Mouse (Mus musculus) kidney, postnatal 36 days (tissue): ENCODE measurements around the gene Nin.

Source experiments
- DNase-seq, 2 experiments: peaks; one replicate each; pipeline ENCODE4 v3.0.0; 2021 to 2022; ENCODE audit warnings: mixed read lengths in 2 of 2

Gene Nin

DNA sequence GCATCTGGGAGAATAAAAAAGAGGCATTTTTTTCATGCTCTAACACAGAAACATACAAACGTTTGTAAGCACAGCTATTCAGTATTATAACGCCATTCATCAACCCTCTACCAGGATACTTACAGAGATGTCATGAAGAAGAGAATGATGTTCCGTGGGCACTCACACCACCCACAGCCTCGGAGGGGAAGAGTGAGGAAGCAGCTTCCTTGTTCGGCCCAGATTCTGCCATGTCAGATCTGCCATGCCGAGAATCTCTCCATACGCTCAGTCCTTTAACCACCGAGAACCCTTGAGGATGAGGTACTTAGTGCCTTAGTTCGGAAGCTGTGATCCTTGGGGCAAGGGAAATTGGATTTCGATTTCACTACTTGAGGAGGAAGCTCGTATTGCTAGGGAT lies at the start of gene Nin:
Gene Nin, minus strand, starts transcription at position 367 of the 400 bp plus-strand sequence.
- no peak for DNase-seq

DNA sequence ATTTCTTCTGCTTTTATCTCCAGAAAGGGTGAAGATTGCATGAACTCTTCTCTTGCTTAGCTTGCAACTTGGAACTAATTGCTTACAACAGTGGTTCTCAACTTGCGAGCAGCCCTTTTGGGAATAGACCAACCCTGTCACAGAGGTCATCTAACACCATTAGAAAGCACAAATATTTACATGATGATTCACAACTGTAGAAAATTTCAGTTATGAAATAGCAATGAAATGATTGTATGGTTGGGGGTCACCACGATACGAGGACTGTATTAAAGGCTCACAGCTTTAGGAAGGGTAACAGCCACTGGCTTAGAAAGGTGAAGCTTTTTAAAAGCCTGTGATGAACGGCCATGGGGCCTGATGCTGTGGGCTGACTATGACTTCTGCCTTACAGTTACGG lies 47.5 kb upstream of the Nin start:
- DNase-seq, result no peak

DNA sequence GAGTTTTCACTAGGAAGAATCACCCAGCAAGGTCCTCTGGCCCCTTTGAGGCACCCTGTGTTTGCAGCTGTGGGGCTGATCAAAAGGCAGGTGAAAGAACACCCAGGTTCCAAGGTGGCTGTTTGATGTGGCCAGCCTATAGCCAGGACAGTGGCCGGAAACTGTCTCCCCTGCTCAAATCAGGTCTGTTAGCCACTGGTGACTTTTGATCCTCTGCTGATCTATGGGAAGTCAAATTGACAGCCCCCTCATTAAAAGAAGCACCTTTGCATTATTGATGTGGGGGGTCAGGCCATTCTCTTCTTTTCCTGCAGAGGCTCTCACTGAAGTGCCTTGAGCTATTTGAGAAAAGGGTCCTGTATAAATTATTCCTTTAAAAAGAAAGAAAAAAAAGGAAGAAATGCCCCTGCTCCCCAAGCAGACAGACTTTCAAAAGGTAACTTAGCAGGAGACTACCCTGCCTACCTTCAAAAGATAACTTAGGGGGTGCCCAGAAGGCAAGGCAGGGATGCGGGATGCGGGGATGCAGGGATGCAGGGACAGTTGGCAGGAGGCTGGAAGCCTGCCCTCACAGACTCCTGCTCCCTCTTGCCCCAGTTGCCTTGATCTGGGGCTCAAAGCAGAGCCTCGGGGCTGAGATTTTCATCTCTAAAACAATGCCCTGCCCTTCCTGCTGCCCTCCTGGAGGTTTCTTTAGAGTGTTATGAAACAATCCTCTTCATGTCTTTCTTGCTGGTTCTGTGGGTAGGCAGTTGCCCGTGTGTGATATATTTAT lies 44.0 kb upstream of the Nin start:
- DNase-seq, result no peak

DNA sequence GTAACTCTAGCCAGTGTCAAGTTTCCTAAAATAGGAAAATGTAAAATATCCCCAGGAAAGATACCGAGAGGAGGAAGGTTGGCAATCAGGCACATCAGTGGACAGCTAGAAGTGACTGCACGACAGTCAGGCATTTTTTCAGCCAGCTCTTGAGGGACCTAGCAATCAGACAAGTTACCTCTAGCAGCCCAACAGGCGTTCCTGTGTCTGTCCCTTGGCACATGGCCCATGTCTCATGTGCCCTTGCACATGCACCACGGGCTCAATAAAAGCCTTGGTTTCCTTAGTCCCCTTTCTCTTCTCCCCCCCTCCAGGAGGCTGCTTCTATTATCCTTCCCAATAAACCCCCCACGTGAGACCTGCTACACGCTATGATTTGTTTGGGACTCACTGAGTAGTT lies 42.7 kb upstream of the Nin start:
- DNase-seq, result no peak

DNA sequence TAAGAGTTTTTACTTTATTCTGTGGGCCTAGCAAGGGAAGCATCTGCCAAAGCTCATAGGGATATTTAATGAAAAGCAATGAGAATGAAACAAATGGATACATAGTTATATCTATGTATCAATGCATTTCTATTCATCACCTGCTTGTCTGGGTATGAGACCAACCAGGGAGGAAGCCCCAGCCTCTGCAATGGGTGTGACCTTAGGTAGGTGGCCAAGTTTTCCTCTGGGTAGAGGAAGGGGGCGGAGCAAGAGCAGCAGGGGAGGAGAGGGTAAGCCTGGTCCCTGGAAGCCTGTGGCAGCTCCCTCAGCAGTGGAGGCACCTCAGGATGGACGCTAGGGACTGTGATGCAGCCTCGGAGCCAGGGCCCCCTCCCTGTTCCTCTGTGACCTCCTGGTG lies 40.3 kb upstream of the Nin start, which contains the start of gene Abhd12b:
Gene Abhd12b, plus strand, starts transcription at position 301 of the 400 bp plus-strand sequence.
- DNase-seq, result no peak

DNA sequence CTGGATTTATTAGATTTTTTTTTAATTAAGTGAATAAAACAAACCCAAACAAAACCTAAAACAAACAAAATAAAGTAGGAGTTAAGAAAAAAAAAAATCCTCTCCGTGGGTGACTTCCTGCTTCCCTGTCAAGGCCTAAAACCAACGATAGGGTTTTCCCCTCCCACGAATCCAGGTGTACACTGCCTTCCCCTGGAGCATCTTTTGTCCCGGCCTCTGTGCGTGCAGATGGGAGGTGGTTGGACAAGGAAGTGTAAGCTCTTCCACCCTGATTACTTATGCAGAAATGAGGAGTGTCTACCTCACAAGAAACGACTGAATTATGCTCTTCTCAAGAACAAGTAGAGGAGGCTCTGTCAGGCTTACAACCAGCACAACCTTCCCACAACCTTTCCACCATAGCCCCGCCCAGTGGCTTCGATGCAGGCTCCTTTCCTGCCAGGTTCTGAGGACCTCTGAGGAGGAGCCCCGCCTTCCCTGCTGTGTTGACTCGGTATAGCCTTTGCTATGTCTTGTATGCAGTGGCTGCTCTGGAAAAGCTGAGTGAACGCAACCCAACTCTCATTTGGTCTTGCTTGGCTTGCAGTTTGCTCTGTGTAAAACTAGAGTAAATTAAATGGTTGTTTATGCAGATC lies 35.2 kb upstream of the Nin start:
- peak in 1 of 2 experiments; percentile 34 for DNase-seq

DNA sequence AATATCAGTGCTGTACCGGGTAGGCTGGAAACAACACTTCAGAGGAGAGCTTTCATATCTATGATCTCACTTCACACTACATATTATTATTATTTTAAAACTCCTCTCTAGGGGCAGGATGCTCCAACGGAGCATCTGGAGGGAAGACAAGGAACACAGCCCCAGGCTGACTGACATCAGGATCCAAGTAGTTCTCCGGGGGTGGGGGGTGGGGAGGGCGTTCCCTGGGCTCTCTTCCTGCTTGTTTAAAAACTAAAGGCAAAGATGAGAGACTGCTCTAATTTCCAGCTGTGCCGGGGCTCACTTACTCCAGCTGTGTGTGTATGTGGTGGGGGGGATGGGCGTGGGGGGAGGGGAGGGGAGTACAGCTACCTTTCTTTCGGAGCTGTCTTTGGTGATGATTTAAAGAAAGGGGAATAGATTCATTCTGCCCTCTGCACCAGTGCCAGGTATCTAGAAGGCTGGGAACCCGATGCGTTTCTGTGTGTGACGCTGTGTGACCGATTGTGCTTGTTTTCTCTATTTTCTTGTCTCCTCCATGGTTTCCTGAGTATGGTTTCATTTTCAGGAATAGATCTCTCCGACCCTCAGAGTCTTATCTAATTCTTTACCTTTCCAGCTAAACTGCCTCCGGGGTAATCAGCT lies 34.6 kb upstream of the Nin start:
- no peak for DNase-seq

DNA sequence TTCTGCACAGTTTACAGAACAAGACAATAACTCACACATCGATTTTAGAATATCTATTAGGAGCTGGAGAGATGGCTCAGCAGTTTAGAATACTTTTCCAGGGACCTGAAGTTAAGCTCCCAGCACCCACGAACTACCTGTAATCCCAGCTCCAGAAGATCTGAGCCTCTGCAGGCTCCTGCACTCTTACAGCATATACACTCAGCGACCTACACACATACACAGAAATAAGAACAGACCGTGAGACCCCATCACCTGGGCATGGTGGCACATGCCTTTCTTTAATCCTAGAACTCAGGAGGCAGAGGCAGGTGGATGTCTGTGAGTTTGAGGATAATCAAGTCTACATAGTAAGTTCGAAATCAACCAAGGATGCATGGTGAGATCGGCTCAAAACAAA lies 32.1 kb upstream of the Nin start:
- no peak for DNase-seq

DNA sequence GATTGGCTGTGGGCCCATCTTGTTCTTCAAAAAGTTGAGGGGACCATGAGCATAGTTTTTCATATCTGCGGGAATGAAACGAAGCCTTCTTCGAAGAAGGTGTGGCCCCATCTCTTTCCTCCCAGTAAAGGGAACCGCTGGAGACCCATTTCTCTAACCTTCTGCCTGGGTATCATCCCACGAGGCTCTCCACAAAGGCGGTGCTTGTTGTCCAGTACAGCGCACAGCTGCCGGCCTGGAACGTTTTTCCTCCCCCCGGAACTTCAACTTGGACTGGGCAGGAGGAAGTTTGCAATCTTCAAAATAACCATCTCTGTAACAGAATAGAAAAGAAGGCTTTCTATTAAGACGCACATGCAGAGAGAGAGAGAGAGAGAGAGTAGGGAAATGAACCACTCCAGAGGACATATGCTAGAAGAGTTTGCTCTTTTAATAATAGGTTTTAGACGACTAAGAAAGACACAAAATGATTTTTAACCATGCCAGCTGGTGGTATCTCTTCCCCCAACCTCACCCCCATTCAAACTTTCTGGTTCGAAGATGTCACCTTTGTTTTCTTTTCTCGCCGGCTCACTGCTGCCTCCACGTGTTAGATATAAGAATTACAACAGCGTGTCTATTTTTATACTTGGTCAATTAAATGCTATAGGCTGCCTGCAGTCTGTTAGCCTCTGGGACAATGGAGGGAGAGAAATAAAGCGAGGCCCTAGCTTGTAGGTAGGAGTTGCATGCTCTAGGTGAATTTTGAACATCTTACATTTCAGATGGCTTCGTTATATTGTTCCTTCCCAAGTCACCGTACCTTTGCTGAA lies 31.3 kb upstream of the Nin start:
- DNase-seq, result peak; percentile 47 to 73

DNA sequence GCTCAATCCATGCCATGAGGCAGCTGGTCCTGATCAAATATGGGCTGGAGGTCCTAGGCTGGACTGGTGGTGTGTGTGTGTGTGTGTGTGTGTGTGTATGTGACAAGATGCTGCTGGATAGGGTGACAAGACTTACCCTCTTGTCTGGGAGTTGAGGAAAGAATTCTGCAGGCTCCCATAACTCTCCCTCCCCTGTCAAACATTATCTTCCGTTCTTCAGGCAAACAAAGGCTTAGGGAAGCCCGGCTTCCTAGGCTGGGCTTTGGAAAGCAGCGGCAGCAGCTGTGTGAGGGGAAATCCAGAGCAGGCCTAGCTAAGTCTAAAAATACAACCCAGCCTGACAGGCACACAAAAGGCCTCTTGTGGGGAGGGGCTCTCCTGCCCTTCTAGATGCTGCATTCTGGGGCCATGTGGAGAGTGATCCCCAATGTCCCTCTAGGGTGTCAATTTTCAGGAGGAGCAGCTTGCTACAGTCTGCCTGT lies 30.6 kb upstream of the Nin start:
- DNase-seq, result peak; percentile 46 to 48

DNA sequence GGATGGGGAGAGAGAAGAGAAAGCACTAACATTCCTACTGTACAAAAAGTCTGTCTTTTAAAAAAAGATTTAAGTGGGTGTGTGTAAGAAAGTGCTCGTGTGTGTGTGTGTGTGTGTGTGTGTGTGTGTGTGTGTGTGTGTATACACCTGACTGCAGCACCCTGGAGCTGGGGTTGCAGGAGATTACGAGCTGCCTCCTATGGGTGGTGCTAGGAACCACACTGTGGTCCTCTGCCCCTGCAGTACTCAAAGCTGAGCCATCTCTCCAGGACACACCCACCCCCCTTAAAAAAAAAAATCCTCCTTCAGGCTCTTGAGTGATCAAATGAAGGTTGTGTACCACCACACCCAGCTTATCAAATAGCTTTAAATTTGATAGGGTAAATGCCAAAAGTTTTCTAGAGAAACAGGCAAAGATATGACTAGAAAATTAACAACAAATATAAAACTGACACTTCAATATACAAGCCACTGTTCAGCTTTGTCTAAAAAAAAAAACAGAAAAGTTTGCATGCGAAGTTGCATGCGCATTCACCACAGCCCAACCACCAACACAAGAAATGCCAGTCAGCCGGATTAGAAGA lies 27.6 kb upstream of the Nin start:
- no peak for DNase-seq

DNA sequence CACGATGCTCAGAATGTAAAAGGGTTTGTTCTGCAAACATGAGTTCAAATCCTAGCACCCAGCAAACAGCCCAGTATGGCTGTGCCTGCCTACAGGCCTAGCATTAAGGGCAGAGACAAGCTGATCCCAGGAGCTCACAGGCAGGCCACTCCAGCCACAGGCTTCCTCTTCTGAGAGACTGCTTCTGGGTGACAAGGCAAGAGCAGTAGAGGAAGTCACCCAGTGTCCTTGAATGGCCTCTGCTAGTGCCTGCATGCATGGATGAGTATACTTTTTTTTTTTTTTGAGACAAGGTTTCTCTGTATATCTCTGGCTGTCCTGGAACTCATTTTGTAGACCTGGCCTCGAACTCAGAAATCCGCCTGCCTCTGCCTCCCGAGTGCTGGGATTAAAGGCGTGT lies 27.0 kb upstream of the Nin start:
- peak in 1 of 2 experiments; percentile 27 for DNase-seq

DNA sequence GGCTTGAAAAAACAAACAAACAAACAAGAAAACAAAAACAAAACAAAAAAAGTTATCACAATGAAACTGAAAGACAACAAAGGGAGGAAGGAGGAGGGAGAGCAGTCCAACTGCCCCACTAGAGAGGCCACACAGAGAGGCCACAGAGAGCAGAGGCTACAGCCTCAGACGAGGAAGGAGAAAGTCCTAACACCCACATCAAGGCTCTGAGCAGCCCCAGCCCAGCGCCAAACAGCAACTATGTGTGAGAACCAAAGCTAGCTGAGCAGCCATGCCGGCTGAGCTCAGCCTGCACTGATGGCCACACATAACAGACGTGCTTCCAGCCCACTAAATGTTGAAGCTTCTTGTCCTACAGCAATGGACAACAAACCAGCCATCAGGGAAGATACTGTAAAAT lies 26.4 kb upstream of the Nin start:
- no peak for DNase-seq

DNA sequence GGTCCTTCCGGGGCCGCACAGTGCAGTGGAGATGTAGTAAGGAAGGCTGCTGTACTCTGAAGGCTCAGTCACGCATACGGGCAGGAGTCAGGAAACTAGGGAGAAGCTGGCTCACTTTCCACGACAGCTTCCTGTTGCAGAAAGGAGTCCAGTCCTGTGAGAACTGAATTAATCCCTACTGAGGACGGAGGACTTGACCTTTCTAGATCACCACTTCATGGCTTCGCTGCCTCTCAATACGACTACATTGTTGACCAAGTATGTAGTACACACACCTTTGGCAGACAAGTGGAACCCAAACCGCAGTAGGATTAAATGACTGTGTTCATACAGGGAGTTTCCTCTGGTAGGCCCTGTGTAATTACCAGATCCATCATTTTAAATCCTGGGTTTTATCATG lies 24.1 kb upstream of the Nin start:
- no peak for DNase-seq

DNA sequence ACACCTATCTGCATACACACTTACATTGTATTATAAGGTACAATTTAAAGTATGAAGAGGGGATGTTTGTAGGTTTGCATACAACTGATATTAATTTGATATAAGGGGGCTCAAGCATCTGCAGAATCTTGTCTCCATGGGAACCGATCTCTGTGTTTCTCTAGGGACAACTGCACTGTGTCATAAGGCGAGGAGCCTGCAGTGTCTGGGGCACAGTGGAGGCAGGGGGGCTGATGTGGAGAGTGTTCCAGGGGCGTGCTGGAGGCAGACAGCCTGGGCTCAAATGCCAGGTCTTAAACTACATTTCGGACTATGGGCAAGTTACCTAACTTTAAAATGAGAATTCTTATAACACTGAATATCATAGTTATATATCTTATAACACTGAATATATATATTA lies 23.6 kb upstream of the Nin start:
- no peak for DNase-seq

DNA sequence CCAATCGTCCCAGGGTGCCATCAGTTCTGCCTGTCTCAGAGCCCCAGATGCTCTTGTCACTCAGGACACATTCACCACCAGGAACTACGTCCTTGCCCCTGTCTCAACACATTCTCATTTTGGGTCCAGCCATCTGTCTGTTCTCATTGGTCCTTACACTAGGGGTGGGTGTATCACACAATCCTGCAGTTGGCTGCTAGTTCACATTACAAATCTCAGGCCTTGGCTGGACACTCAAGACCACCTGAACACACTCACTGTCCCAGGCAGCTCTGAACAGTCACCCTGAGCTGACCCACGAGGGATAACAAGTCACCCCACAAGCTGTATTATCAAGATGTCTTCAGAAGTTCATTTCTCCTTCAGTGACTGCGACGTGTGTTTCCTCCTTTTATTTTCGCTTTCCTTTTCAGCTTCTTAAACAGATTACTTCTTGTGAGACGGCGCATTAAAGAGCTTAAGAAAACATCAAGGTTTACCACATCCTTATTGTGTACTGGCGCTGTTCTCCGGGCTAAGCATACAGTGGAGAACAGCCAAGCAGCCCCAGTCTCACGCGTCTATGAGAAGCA lies 22.8 kb upstream of the Nin start:
- DNase-seq, result peak in 1 of 2 experiments; percentile 18

DNA sequence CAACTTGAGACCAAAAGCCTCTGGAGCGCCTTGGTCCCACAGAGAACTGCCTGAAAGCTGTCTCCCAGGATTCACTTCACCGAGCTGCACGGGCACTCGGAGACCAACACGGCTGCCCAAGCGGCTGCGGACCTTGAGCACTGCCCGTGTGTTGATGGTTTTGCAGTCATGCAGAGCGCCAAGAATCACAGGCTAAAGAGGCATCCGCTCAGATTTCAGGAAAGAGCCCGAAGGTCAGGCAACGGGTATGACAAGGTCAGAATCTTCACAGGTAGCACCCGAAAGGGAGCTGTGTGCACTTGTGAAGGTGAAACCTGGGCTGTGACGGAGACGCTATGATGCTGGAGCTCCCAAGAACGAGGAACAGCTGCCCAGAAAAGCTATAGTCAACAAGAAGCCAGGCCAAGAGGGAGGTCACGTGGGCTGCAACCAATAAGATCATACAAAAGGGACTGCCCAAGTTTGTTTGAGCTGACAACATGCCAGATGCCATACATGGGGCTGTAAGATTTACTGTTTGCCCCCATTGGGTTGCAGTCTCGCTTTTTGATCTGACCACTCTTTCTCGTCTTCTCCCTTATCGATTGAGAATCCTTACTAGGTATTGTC lies 21.2 kb upstream of the Nin start:
- peak; percentile 41 to 66 for DNase-seq

DNA sequence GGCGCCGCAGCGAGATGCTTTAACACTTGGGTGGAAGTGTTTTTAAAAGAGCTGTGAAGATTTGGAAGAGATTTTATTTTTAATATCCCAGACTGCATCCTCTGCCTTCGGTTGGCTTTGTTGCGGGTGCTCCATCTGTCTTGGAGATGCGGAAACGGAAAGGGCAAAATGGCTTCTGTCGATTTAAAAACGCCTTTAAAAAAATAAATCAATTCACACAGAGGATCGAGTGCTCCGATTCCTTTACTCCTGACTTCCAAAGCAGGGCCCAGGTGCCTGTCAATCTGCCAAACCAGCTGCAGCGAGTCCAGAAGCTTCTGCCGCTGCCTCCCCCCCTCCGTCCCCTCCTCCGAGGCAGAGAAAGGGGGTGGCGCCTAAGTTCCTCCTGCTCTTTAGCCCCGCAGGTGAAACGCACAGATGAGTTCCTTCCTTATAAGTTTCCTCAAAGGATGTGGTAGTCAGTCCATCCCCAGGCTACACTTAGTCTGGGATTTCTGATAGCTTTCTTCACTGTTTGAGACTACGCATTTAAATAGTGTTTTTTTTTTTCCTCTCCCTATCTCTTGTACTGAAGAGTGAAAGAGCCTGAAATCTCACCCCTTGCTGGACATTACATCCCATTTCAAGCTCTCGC lies 17.6 kb upstream of the Nin start:
- DNase-seq, result peak in 1 of 2 experiments; percentile 28

DNA sequence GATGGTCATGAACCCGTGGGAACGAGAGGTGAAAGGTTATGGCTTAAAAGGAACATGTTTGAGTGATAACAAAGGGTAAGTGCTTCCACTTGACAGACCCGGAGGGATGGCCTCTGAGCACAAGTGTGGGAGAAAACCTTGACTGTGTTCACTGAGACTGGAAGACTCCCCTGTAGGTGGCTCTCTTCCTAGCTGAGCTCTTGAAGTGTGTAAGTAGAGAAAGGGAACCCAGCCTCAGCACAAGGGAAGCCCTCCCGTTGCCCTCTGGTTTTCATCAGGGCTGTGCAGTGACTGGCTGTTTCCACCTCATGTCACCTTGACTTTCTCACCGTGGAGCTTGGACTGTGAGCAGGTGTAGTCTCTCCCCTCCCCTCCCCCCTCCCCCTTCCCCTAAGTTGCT lies 15.6 kb upstream of the Nin start:
- DNase-seq, result peak in 1 of 2 experiments; percentile 27

DNA sequence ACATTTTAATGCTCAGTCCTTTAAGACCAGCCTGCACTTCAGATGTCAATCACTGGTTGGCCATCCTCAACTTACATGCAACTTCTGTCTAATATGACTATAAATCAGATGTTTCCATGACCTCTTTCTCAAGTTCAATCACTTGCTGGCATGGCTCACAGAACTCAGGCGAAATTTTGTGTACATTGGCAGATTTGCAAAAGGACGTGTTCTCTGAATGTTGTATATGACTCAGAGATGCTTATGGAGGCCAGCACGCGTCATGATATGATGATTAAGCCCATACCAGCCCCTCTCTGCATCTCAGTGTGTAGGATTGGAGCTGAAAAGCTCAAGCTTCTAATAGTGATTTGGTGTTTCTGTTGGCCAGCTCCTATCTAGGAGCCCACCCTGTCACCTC lies 13.1 kb upstream of the Nin start:
- DNase-seq, result no peak

DNA sequence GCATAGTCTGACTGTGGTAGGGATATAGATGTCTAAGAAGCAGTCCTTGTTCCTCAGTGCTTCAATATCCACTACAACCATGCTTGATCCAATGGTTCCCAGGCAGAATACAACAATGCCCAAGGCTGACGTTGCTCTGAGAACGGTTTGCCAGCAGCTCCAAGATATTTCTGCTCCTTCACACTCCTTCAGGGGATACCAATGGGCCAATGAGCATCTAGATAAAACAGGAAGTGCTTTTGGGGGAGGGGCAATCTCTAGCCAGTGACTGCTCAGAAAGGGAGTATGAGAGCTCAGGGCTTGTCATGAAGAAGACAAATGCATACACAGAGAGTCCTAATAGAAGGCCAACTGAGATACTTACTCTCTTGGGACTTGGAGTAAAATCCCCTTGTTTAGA lies 6.0 kb upstream of the Nin start:
- DNase-seq, result no peak
